Mouse (Mus musculus) adrenal gland, adult 18-20 months (tissue): ENCODE results near the gene P2rx7. TPM values are rescaled to one million over a fixed set of nuclear protein-coding genes. Genes with fewer than 3 reads are reported as not detected.

Source experiments
- DNase-seq, 2 experiments: peaks; one replicate each; pipeline ENCODE4 v3.0.0; 2021 to 2022; ENCODE audit warnings: low spot score in 2 of 2
- total RNA-seq, 2 experiments: library from RNA; stranded (reverse); gene quantifications; 1 replicate in 1 of 2; 2 replicates in 1 of 2; pipeline ENCODE4 v1.2.3; 2021

Gene P2rx7
- total RNA-seq, 2 experiments from 2014 or later, result 1.6 to 4.0 TPM

- no peak for DNase-seq
Measured at GRCm38 (mm10) chr5:122689153-122689552, 45.4 kb downstream of the P2rx7 start.

- no peak for DNase-seq
Measured at GRCm38 (mm10) chr5:122690486-122690885, 46.8 kb downstream of the P2rx7 start.

- DNase-seq, result peak in 1 of 2 experiments; percentile 19
Measured at GRCm38 (mm10) chr5:122693431-122694207, 49.9 kb downstream of the P2rx7 start.

GRCm38 (mm10) chr5:122695516-122695915 lies 51.8 kb downstream of the P2rx7 start:
- no peak for DNase-seq

GRCm38 (mm10) chr5:122698041-122698700 lies 54.5 kb downstream of the P2rx7 start:
- DNase-seq, result no peak

GRCm38 (mm10) chr5:122698701-122699060 lies 55.0 kb downstream of the P2rx7 start:
- no peak for DNase-seq

GRCm38 (mm10) chr5:122700109-122700836 lies 56.6 kb downstream of the P2rx7 start:
- DNase-seq, result no peak

- DNase-seq, result no peak
Measured at GRCm38 (mm10) chr5:122700837-122701212, 57.1 kb downstream of the P2rx7 start.

- DNase-seq, result no peak
Measured at GRCm38 (mm10) chr5:122702156-122702555, 58.4 kb downstream of the P2rx7 start.

- DNase-seq, result no peak
Measured at GRCm38 (mm10) chr5:122703574-122703973, 59.9 kb downstream of the P2rx7 start.

GRCm38 (mm10) chr5:122704571-122704970 lies 60.9 kb downstream of the P2rx7 start:
- DNase-seq, result no peak

GRCm38 (mm10) chr5:122705174-122705573 lies 61.5 kb downstream of the P2rx7 start:
- DNase-seq, result no peak

GRCm38 (mm10) chr5:122706917-122707275 lies 63.2 kb downstream of the P2rx7 start:
- no peak for DNase-seq

- peak; percentile 79 for DNase-seq
Measured at GRCm38 (mm10) chr5:122707276-122708181, 63.8 kb downstream of the P2rx7 start, which contains the start of gene P2rx4. Gene P2rx4, plus strand, starts transcription at chr5:122707544.

GRCm38 (mm10) chr5:122708819-122709218 lies 65.1 kb downstream of the P2rx7 start:
- no peak for DNase-seq

GRCm38 (mm10) chr5:122715723-122716122 lies 72.0 kb downstream of the P2rx7 start:
- no peak for DNase-seq

GRCm38 (mm10) chr5:122716793-122717192 lies 73.1 kb downstream of the P2rx7 start:
- no peak for DNase-seq

GRCm38 (mm10) chr5:122718400-122718799 lies 74.7 kb downstream of the P2rx7 start:
- no peak for DNase-seq

- no peak for DNase-seq
Measured at GRCm38 (mm10) chr5:122719168-122719567, 75.5 kb downstream of the P2rx7 start.

- no peak for DNase-seq
Measured at GRCm38 (mm10) chr5:122725453-122725852, 81.7 kb downstream of the P2rx7 start.

GRCm38 (mm10) chr5:122726068-122726467 lies 82.4 kb downstream of the P2rx7 start:
- peak; percentile 48 to 62 for DNase-seq
